Mouse (Mus musculus): ENCODE results near the gene Chd3.
"Not testable (repeated sequence)": the region's sequence is repeated elsewhere in the genome, so short reads cannot be mapped to it uniquely, and the experiment has no call there.

The Chd3 gene

GRCm38 (mm10) chr11:69323667-69324111, 45.5 kb downstream of the Chd3 start, which contains the start of the genes Cntrob and Trappc1:
Gene Cntrob (minus strand): TSS chr11:69323775.
Gene Trappc1 (plus strand): TSS chr11:69323980.
- peak; percentile 100 for DNase-seq (ENCODE audit: low read depth)

DNA sequence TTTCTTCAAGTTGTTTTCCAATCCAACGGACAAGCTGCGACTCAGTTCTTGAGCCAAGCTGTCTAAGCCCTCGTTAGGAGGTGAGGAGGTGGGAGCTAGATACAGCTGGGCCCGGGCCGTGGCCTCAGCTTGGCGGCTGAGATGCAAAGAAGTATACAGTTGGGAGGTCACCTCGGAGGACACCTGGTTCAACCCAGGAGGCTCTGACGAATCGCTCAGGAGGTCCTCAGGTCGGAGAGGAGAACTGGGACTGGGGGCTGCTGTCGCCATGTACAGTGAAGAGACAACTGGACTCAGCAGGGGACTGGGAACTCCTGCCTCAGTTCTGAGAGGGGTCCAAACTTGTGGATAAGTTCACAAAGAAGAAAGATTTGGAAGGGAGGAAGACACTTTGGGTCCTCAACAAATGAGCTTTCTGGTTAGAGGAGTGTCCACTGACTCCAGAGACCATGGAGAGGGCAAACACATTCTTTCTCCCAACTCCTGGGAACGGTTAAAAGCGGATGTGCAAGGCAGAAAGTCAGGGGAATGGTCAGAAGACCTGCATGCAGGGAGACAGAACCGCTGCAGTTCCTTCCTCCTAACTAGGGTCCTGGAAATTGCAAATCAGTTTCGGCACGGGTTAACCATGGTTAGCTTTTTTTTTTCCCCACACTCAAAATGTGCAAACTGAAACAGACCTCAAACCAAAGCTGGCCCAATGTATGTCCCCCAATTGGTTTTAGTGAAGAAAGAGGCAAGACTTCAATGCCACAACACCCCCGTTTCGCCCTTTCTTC, 46.3 kb downstream of the Chd3 start:
- peak; percentile 25 for DNase-seq (ENCODE audit: low read depth)

GRCm38 (mm10) chr11:69322010-69322409, 47.2 kb downstream of the Chd3 start:
- no peak for DNase-seq (ENCODE audit: low read depth)

DNA sequence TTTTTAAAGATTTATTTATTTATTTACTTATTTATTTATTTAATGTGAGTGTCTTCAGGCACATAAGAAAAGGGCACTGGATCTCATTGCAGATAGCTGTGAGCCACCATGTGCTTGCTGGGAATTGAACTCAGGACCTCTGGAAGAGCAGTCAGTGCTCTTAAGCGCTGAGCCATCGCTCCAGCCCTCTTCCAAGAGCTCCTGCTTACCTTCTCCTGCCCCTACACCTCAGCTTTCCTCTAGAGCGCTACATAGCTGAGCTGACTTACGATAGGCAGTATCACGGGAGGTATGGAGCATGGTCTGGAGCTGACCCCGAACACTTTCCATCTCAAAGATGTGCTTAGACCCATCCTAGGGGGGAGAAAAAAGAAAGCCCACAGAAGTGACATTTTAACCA, 47.6 kb downstream of the Chd3 start:
- no peak for DNase-seq (ENCODE audit: low read depth)

GRCm38 (mm10) chr11:69318000-69318399, 51.2 kb downstream of the Chd3 start:
- DNase-seq (ENCODE audit: low read depth): not testable (repeated sequence)

GRCm38 (mm10) chr11:69316361-69316760, 52.8 kb downstream of the Chd3 start:
- DNase-seq (ENCODE audit: low read depth): no peak

DNA sequence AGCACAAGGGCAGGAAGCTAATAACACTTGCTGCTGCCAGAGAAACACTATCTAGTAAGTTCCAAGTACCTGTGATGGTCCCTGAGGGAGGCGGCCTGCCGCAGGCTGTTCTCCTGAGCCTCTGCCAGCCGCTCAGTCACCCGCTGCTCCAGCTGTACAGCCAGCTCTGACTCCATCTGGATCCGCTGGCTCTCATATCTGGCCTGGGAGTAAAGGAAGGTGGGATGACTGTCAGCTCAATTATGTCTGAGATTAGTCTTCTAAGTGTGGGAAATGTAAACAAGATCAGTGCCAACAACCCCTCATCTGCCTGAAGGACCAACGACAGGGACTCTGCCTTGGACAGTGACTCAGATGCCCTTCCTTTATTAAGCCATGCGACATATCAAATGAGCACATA, 57.9 kb downstream of the Chd3 start:
- DNase-seq (ENCODE audit: low read depth): peak; percentile 12

DNA sequence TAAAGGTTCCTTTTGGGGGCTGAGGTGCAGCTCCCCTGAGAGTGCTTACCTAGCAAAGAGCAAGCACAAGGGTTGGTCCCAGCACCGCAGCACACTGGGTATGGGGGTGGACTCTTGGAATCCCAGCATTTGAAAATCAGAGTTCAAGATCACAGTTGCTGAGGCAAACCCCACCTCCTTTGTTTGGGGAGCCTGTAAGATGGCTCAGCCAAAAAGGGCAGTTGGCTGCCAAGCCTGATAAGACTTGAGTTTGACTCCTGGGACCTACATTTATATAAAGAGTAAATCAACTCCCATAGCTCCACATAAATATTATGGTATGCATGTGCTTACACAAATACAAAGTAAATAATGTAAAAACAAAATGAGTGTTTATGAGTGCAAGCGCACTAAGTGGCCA, 63.2 kb downstream of the Chd3 start:
- DNase-seq (ENCODE audit: low read depth): no peak

DNA sequence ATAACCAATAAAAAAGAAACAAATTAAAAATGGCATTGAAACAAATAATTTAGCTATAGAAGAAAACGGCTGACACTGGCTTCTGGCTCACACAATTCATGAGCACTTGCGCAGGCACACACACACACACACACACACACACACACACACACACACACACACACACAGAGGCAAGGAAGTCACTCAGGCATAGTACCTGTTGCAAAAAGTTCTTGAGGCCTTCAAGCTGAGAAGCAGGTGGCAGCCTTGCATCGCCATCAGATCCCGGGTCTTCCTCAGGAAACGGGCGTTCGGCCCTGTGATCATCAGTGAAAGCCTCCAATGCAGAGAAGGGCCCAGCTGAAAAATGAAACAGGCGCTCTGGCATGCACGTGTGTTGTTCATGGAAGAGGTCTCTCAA, 63.9 kb downstream of the Chd3 start:
- DNase-seq (ENCODE audit: low read depth): no peak

DNA sequence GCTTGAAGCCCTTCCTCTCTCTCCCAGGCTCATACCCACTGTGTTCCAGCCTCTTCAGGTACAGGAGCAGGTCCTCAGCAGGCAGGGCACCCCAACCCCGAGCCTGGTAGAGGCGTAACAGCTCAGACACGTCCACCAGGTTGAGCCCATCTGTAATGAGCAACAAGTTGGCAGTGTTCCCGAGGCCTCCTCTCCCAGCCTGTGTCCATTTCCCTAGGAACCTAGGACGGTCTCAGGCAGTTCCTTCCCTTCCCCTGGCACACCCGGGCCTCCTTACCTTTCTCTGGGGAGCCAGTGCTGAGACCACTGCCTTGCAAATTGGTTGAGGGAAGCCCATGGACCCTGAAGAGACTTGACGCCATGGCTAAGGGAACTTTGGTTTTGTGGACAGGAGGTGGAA, 66.4 kb downstream of the Chd3 start:
- DNase-seq (ENCODE audit: low read depth): no peak

GRCm38 (mm10) chr11:69298231-69298630, 71.0 kb downstream of the Chd3 start:
- no peak for DNase-seq (ENCODE audit: low read depth)

- no peak for DNase-seq (ENCODE audit: low read depth)
These were observed 71.4 kb downstream of the Chd3 start for GRCm38 (mm10) chr11:69297799-69298198.

DNA sequence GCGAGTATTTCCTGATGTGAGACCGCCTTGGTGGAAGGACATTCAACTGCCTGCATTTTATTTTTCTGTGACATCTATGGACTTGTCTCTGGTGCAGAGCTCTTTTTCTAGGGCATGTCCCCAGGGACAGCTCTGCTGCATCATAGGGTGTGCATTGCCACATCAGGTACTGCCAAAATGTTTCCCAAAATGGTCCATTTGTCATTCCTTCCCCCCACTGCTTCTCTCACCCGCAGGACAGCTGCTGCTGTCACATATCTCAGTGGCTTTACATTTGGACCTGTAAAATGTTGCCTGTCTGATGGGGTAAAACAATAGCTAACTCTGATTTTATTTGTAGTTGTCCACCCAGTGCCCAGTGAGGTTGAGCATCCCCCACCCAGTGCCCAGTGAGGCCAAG, 73.9 kb downstream of the Chd3 start:
- no peak for DNase-seq (ENCODE audit: low read depth)
